Mouse (Mus musculus) forebrain, embryonic 11.5 days (tissue): ENCODE results near the gene Elf1. TPM values are rescaled to one million over a fixed set of nuclear protein-coding genes. Genes with fewer than 3 reads are reported as not detected.

Experiments
- ATAC-seq: fragments of 200-750 bp; cut with Nextera tagmentation; replicated peaks from 2 replicates; pipeline ENCODE4 v1.8.0; 2017; ENCODE audit warnings: moderate TSS enrichment; ENCODE audit not compliant: low FRiP score
- DNase-seq: peaks from one replicate; pipeline ENCODE4 v3.0.0-alpha.2; 2017; ENCODE audit warnings: low spot score
- H3K27ac ChIP-seq: fragments of 300-500 bp; sonication (generic); 2 replicates; pipeline ENCODE4 v1.5.1; 2014; ENCODE audit warnings: low read depth, low read length
- H3K27me3 ChIP-seq: fragments of 300-500 bp; sonication (generic); 2 replicates; pipeline ENCODE4 v1.6.1; 2014; ENCODE audit warnings: mild to moderate bottlenecking, low read length, mixed read lengths; ENCODE audit not compliant: control insufficient read depth, insufficient read depth
- H3K36me3 ChIP-seq: fragments of 300-500 bp; sonication (generic); 2 replicates; pipeline ENCODE4 v1.6.1; 2014; ENCODE audit warnings: mild to moderate bottlenecking, low read length, moderate library complexity, mixed read lengths; ENCODE audit not compliant: control insufficient read depth, insufficient read depth
- H3K4me1 ChIP-seq: fragments of 300-500 bp; sonication (generic); replicated peaks from 2 replicates; pipeline ENCODE4 v1.6.1; 2014; ENCODE audit warnings: low read length, mixed read lengths; ENCODE audit not compliant: control insufficient read depth, insufficient read depth
- H3K4me2 ChIP-seq: fragments of 300-500 bp; sonication (generic); 2 replicates; pipeline ENCODE4 v1.6.1; 2014; ENCODE audit warnings: low read depth, mild to moderate bottlenecking, low read length, moderate library complexity, mixed read lengths; ENCODE audit not compliant: severe bottlenecking
- H3K4me3 ChIP-seq: fragments of 300-500 bp; sonication (generic); 2 replicates; pipeline ENCODE4 v1.5.1; 2014; ENCODE audit warnings: low read depth, low read length
- H3K9ac ChIP-seq: fragments of 300-500 bp; sonication (generic); 2 replicates; pipeline ENCODE4 v1.6.1; 2014; ENCODE audit warnings: low read length
- H3K9me3 ChIP-seq: fragments of 300-500 bp; sonication (generic); 2 replicates; pipeline ENCODE4 v1.6.1; 2016; ENCODE audit warnings: low read length, mixed read lengths; ENCODE audit not compliant: control insufficient read depth
- WGBS: fragments of 180-500 bp; shearing (Covaris S2); extraction: QIAGEN DNeasy Blood & Tissue Kit; methylation state at CpG from one replicate; pipeline ENCODE4 v1.1.7; 2014; 5-methylcytosine and 5-hydroxymethylcytosine counted together
- microRNA-seq: library from miRNA; unstranded; fragments of <30 nt; microRNA quantifications from one replicate; pipeline ENCODE4, GENCODE M21; 2016; ENCODE audit not compliant: insufficient number of aligned reads
- polyA plus RNA-seq: library from polyadenylated mRNA; unstranded; fragments of >200 nt; fragmentation: Nextera tagmentation; extraction: Ambion mirVana; gene quantifications from 2 replicates; pipeline ENCODE4 v1.2.1, GENCODE M21; 2014

The Elf1 gene
- polyA plus RNA-seq, 1 experiment from 2014 or later = 7.6 TPM

- 85% methylated on average over 3 of the region's 3 CpGs for WGBS
- H3K4me3 ChIP-seq = no peak overlapping the region
- DNase-seq (no peak), ATAC-seq (no peak)
- H3K4me1 ChIP-seq = no peaks in the 10 kb centered on the region
- no peak overlapping the region for H3K27ac ChIP-seq
- H3K9me3 ChIP-seq = no peaks in the 10 kb centered on the region
- no peak overlapping the region for H3K9ac ChIP-seq
- no peak overlapping the region for H3K4me2 ChIP-seq
- no peaks in the 10 kb centered on the region for H3K27me3 ChIP-seq
- peaks cover 6% of the 10 kb centered on the region; the same call in 1 of the 2 replicates for H3K36me3 ChIP-seq
Measured at GRCm38 (mm10) chr14:79621143-79621542, 140.1 kb downstream of the Elf1 start.

Small RNAs within 50 kb of the gene (microRNA-seq; reads per million reads assigned to microRNA genes)
- not detected for gene Gm27857

Other genes with a start within 250 kb of the Elf1 start
- gene Zfp957, start 233.8 kb upstream of the Elf1 start, polyA plus RNA-seq = not detected in 2 replicates
- 72.4 and 75.8 TPM in 2 replicates for gene Rgcc, start 179.5 kb upstream of the Elf1 start, polyA plus RNA-seq
- 48.5 and 49.1 TPM in 2 replicates for gene Naa16, start 90.4 kb upstream of the Elf1 start, polyA plus RNA-seq
- 10.5 and 11.1 TPM in 2 replicates for gene Mtrf1, start 83.4 kb upstream of the Elf1 start, polyA plus RNA-seq
- gene Kbtbd7, start 54.7 kb upstream of the Elf1 start, polyA plus RNA-seq = 19.7 and 21.3 TPM in 2 replicates
- gene Kbtbd6, start 29.4 kb upstream of the Elf1 start, polyA plus RNA-seq = 7.9 and 8.1 TPM in 2 replicates
- gene Wbp4, start 326 bp downstream of the Elf1 start, polyA plus RNA-seq = 58.4 and 58.6 TPM in 2 replicates
- gene Sugt1, start 106.5 kb downstream of the Elf1 start, polyA plus RNA-seq = 149 and 150 TPM in 2 replicates
- 3.4 and 4.1 TPM in 2 replicates for gene Cnmd, start 181.0 kb downstream of the Elf1 start, polyA plus RNA-seq